ENCODE assay signal across 33 mouse cellular contexts in the genomic region with DNA sequence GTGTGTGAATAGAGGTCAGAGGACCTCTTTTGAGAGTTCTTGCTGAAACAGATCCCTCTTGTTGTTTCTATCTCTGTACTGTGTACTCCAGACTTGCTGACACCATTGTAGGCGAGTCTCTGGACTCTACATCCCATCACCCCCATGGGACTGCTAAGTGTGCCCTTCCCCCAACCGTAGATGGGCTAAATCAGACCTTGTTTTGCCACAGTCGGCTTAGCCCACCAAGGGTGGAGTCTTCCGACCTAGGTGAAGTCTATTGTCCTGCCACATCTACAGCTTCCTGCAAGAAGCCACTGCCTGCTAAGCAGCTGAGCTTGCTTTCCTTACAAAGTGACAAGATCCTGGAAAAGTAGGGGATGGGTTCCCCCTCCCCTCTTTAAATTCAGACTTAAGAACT. TPM values are rescaled to one million over a fixed set of nuclear protein-coding genes. Genes with fewer than 3 reads are reported as not detected.
DNase-seq lines count a peak whose midpoint lies in the region; ATAC-seq and TF ChIP-seq lines count a peak whose summit lies in the region.
"Had no signal": no experiment of that assay in that cellular context is flagged by ENCODE, and none has a peak within 500 bp of the region (broad histone marks: within the 10 kb centered on the region; RNA-seq: fewer than 3 reads in every experiment).

No protein-coding gene starts in this region.

- WGBS in kidney, adult 2 months, result 62% methylated on average over 4 of the region's 4 CpGs
- 34% methylated on average over 4 of the region's 4 CpGs for WGBS in liver, embryonic 16.5 days (ENCODE audit: insufficient replicate concordance)
- WGBS in liver, embryonic 11.5 days, result 70% methylated on average over 4 of the region's 4 CpGs
- 54% methylated on average over 4 of the region's 4 CpGs for WGBS in liver, postnatal 0 days (ENCODE audit: insufficient replicate concordance)

- H3K4me2 ChIP-seq in liver, embryonic 16.5 days (ENCODE audit: low read depth, low read length), result no peak overlapping the region
- no peak overlapping the region for H3K4me2 ChIP-seq in liver, embryonic 11.5 days
- no peak overlapping the region for H3K4me2 ChIP-seq in liver, postnatal 0 days (ENCODE audit: low read depth, low read length)
- H3K4me2 ChIP-seq: embryonic facial prominence, embryonic 12.5 days; embryonic facial prominence, embryonic 15.5 days; heart, embryonic 12.5 days; heart, embryonic 15.5 days; hindbrain, embryonic 12.5 days; hindbrain, embryonic 15.5 days had no signal

- DNase-seq in heart, adult 11 months, result peak; percentile 94
- DNase-seq in heart, postnatal 10 days, result no peak
- DNase-seq in kidney, adult 2 months, result peak; percentile 24
- DNase-seq in kidney, adult 9 months, result no peak
- DNase-seq in liver, embryonic 11.5 days (ENCODE audit: low spot score), result no peak
- DNase-seq in liver, postnatal 0 days, result no peak
- DNase-seq: adrenal gland, postnatal 10 days; adrenal gland, postnatal 36 days; B cell, adult 2 months; cerebellum, adult 11 months; cerebellum, adult 2 months; cerebellum, adult 9-11 months; cerebellum, postnatal 25 days; forebrain, postnatal 0 days; gastrocnemius, postnatal 10 days; gastrocnemius, postnatal 36 days; heart, postnatal 14 days had no signal

- no peak for TF ChIP-seq CTCF in kidney, adult 2 months (conservative IDR thresholded peaks at IDR 0.05; ENCODE audit: insufficient read depth, insufficient read length, low read depth, low read length)
- no peak for TF ChIP-seq CTCF in liver, postnatal 0 days (IDR thresholded peaks at IDR 0.05; ENCODE audit: low read depth)

- no peaks in the 10 kb centered on the region for H3K9me3 ChIP-seq in liver, embryonic 16.5 days (replicated peaks; ENCODE audit: control insufficient read depth, low read length)
- H3K9me3 ChIP-seq in liver, embryonic 11.5 days (ENCODE audit: control insufficient read depth, low read length), result no peaks in the 10 kb centered on the region
- no peaks in the 10 kb centered on the region for H3K9me3 ChIP-seq in liver, postnatal 0 days (ENCODE audit: low read length)
- H3K9me3 ChIP-seq: embryonic facial prominence, embryonic 12.5 days; embryonic facial prominence, embryonic 15.5 days; G1E; heart, embryonic 12.5 days; heart, embryonic 15.5 days; hindbrain, embryonic 12.5 days; hindbrain, embryonic 15.5 days had no signal

- intact Hi-C loops in heart, postnatal 10 days (cut with DNase I), result no loop called here

- no peak for TF ChIP-seq EP300 in liver, postnatal 0 days (IDR thresholded peaks at IDR 0.05; ENCODE audit: low read depth)

- H3K27me3 ChIP-seq in kidney, adult 2 months (replicated peaks; ENCODE audit: control insufficient read depth, insufficient read depth, low read length), result no peaks in the 10 kb centered on the region
- H3K27me3 ChIP-seq in liver, embryonic 16.5 days (ENCODE audit: control insufficient read depth, insufficient read depth, low read depth, low read length), result no peaks in the 10 kb centered on the region
- H3K27me3 ChIP-seq in liver, embryonic 11.5 days (replicated peaks; ENCODE audit: control insufficient read depth, insufficient read depth, low read length), result no peaks in the 10 kb centered on the region
- H3K27me3 ChIP-seq in liver, postnatal 0 days (ENCODE audit: insufficient read depth, low read length), result no peaks in the 10 kb centered on the region
- H3K27me3 ChIP-seq: embryonic facial prominence, embryonic 12.5 days; embryonic facial prominence, embryonic 15.5 days; heart, embryonic 12.5 days; heart, embryonic 15.5 days; hindbrain, embryonic 12.5 days; hindbrain, embryonic 15.5 days had no signal

- ATAC-seq in liver, embryonic 16.5 days (ENCODE audit: low read depth), result peak; percentile 44
- no peak for ATAC-seq in liver, embryonic 11.5 days (replicated peaks; ENCODE audit: low FRiP score)
- ATAC-seq in liver, postnatal 0 days, result peak; percentile 76
- ATAC-seq: forebrain, embryonic 14.5 days; forebrain, postnatal 0 days; Patski had no signal

- H3K27ac ChIP-seq in kidney, adult 2 months (ENCODE audit: insufficient read depth, low read depth, low read length), result 0 out of 2 replicates have a peak overlapping the region, but pooled peaks have one; percentile 12
- peak overlapping the region; percentile 67 for H3K27ac ChIP-seq in liver, embryonic 16.5 days (ENCODE audit: low read length)
- H3K27ac ChIP-seq in liver, embryonic 11.5 days (ENCODE audit: low read depth, low read length), result no peak overlapping the region
- H3K27ac ChIP-seq in liver, postnatal 0 days (ENCODE audit: low read depth), result peak overlapping the region; percentile 90
- H3K27ac ChIP-seq: embryonic facial prominence, embryonic 12.5 days; embryonic facial prominence, embryonic 15.5 days; heart, embryonic 15.5 days; hindbrain, embryonic 12.5 days; hindbrain, embryonic 15.5 days had no signal

- H3K4me3 ChIP-seq in kidney, adult 2 months (ENCODE audit: insufficient read depth, low read depth, low read length), result no peak overlapping the region
- H3K4me3 ChIP-seq in liver, embryonic 16.5 days (ENCODE audit: low read depth, low read length), result no peak overlapping the region
- H3K4me3 ChIP-seq in liver, embryonic 11.5 days (ENCODE audit: low read depth, low read length), result no peak overlapping the region
- no peak overlapping the region for H3K4me3 ChIP-seq in liver, postnatal 0 days (ENCODE audit: low read depth, low read length)
- H3K4me3 ChIP-seq: embryonic facial prominence, embryonic 12.5 days; embryonic facial prominence, embryonic 15.5 days; heart, embryonic 12.5 days; heart, embryonic 15.5 days; hindbrain, embryonic 12.5 days; hindbrain, embryonic 15.5 days had no signal

- H3K9ac ChIP-seq in liver, embryonic 16.5 days (ENCODE audit: low read depth, low read length), result no peak overlapping the region
- no peak overlapping the region for H3K9ac ChIP-seq in liver, embryonic 11.5 days (ENCODE audit: low read depth, low read length)
- no peak overlapping the region; the same call in 1 of the 2 replicates for H3K9ac ChIP-seq in liver, postnatal 0 days (replicated peaks)
- H3K9ac ChIP-seq: embryonic facial prominence, embryonic 12.5 days; embryonic facial prominence, embryonic 15.5 days; forebrain, postnatal 0 days; heart, embryonic 12.5 days; heart, embryonic 15.5 days; hindbrain, embryonic 12.5 days; hindbrain, embryonic 15.5 days had no signal

- no peak for TF ChIP-seq POLR2A in kidney, adult 2 months (IDR thresholded peaks at IDR 0.05; ENCODE audit: low read depth, low read length)

- H3K4me1 ChIP-seq in kidney, adult 2 months (ENCODE audit: control insufficient read depth, insufficient read depth, low read length), result no peaks in the 10 kb centered on the region; the same call in 1 of the 2 replicates
- no peaks in the 10 kb centered on the region for H3K4me1 ChIP-seq in liver, embryonic 16.5 days (ENCODE audit: control insufficient read depth, low read depth, low read length)
- H3K4me1 ChIP-seq in liver, embryonic 11.5 days (replicated peaks; ENCODE audit: control insufficient read depth, insufficient read depth, low read length), result no peaks in the 10 kb centered on the region
- no peaks in the 10 kb centered on the region for H3K4me1 ChIP-seq in liver, postnatal 0 days (ENCODE audit: insufficient read depth)
- H3K4me1 ChIP-seq: embryonic facial prominence, embryonic 12.5 days; embryonic facial prominence, embryonic 15.5 days; heart, embryonic 12.5 days; heart, embryonic 15.5 days; hindbrain, embryonic 12.5 days; hindbrain, embryonic 15.5 days had no signal

- H3K36me3 ChIP-seq in kidney, adult 2 months (ENCODE audit: control insufficient read depth, insufficient read depth, low read length), result no peaks in the 10 kb centered on the region
- no peaks in the 10 kb centered on the region for H3K36me3 ChIP-seq in liver, embryonic 16.5 days (ENCODE audit: control insufficient read depth, insufficient read depth)
- no peaks in the 10 kb centered on the region for H3K36me3 ChIP-seq in liver, embryonic 11.5 days (ENCODE audit: control insufficient read depth, insufficient read depth, low read length)
- H3K36me3 ChIP-seq in liver, postnatal 0 days (replicated peaks; ENCODE audit: insufficient read depth, low read length), result no peaks in the 10 kb centered on the region
- H3K36me3 ChIP-seq: embryonic facial prominence, embryonic 12.5 days; embryonic facial prominence, embryonic 15.5 days; G1E; heart, embryonic 12.5 days; heart, embryonic 15.5 days; hindbrain, embryonic 12.5 days; hindbrain, embryonic 15.5 days had no signal

RNA-seq across cellular contexts. Expression of a gene that starts 53.5 kb away (rescaled TPM):
- not detected for total RNA-seq in heart, postnatal 10 days (2021)
- 0.13 TPM in 1 of 2 replicates, not detected in the other for polyA plus RNA-seq in kidney, adult 2 months (2012; rRNA removed)
- not detected in 2 replicates for polyA plus RNA-seq in liver, embryonic 16.5 days (2015; fragmentation: Nextera tagmentation; extraction: Ambion mirVana)
- not detected in 2 replicates for polyA plus RNA-seq in liver, embryonic 11.5 days (2014; fragmentation: Nextera tagmentation; extraction: Ambion mirVana)
- 0.05 TPM in 2 replicates for polyA plus RNA-seq in liver, postnatal 0 days (2015; fragmentation: Nextera tagmentation; extraction: Ambion mirVana)
- total RNA-seq: CH12.LX; common myeloid progenitor, adult 5-6 weeks; forebrain, postnatal 0 days; gastrocnemius, postnatal 10 days; gastrocnemius, postnatal 36 days; granulocyte monocyte progenitor cell, adult 5-6 weeks; hematopoietic stem cell, adult 5-6 weeks had no signal
- polyA plus RNA-seq: embryonic facial prominence, embryonic 12.5 days; forebrain, embryonic 11.5 days; forebrain, embryonic 14.5 days; forebrain, postnatal 0 days; G1E; heart, embryonic 12.5 days; heart, embryonic 15.5 days; hindbrain, embryonic 12.5 days; hindbrain, embryonic 15.5 days; Patski had no signal

RNA-seq across cellular contexts. Expression of a gene that starts 55.6 kb away (rescaled TPM):
- not detected for total RNA-seq in heart, postnatal 10 days (2021)
- not detected in 2 replicates for polyA plus RNA-seq in kidney, adult 2 months (2012; rRNA removed)
- 0.14 and 0.20 TPM in 2 replicates for polyA plus RNA-seq in liver, embryonic 16.5 days (2015; fragmentation: Nextera tagmentation; extraction: Ambion mirVana)
- not detected in 2 replicates for polyA plus RNA-seq in liver, embryonic 11.5 days (2014; fragmentation: Nextera tagmentation; extraction: Ambion mirVana)
- 29.5 and 32.4 TPM in 2 replicates for polyA plus RNA-seq in liver, postnatal 0 days (2015; fragmentation: Nextera tagmentation; extraction: Ambion mirVana)
- total RNA-seq: adrenal gland, adult 18-20 months; common myeloid progenitor, adult 5-6 weeks; forebrain, postnatal 0 days; gastrocnemius, postnatal 10 days; gastrocnemius, postnatal 36 days; granulocyte monocyte progenitor cell, adult 5-6 weeks; heart, postnatal 14 days; hematopoietic stem cell, adult 5-6 weeks had no signal
- polyA plus RNA-seq: cerebellum, adult 2 months; embryonic facial prominence, embryonic 12.5 days; forebrain, embryonic 11.5 days; forebrain, embryonic 14.5 days; forebrain, postnatal 0 days; G1E; heart, embryonic 12.5 days; heart, embryonic 15.5 days; hindbrain, embryonic 12.5 days; hindbrain, embryonic 15.5 days; Patski had no signal

Comparison
In these comparisons a context has a peak if more than half of its experiments do, and no peak if none do; other contexts are left out.
1. DNase-seq: peak in heart, adult 11 months (single experiment) and kidney, adult 2 months (single experiment); none in heart, postnatal 10 days (0 of 2), kidney, adult 9 months (single experiment), liver, embryonic 11.5 days (single experiment) and liver, postnatal 0 days (single experiment).
2. RNA of a gene that starts 55.6 kb away (polyA plus RNA-seq): 29.5 to 32.4 TPM in liver, postnatal 0 days; 0.14 to 0.20 TPM in liver, embryonic 16.5 days, not detected in kidney, adult 2 months and not detected in liver, embryonic 11.5 days; every median in the first group is over 10 times any median in the second.